Mouse (Mus musculus) lung, adult 2 months (tissue): ENCODE results near the gene Atg9b.

ENCODE experiments used
- CTCF ChIP-seq: fragments of 200-500 bp; IDR thresholded peaks from 2 replicates; pipeline ENCODE4 v1.5.1; 2011; ENCODE audit warnings: mild to moderate bottlenecking, low read length, control low read depth; ENCODE audit not compliant: insufficient read depth
- POLR2A ChIP-seq: fragments of 200-500 bp; IDR thresholded peaks from 2 replicates; pipeline ENCODE4 v1.6.1; 2011; ENCODE audit warnings: low read depth, mild to moderate bottlenecking, control low read depth, low read length, borderline replicate concordance; ENCODE audit errors: extremely low read depth

DNA sequence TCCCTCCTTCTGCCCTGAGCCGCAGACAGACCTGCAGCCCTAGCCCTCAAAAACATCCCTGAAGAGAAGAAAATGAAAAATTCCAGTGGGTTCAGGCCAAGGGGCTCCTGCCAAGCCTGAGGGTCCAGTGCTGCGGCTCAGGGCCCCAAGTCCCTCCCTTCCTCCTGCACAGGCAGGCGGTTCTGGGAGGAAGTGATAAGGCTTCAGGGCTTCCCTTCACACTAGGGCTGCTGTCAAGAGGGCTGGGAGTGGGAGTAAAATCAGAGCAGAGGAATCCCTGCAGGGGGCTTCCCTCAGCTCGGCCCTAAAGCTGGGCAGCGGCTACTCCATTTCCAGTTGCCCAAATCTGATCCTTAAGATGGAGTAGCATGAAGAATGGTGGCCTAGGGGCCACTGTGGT, 26.4 kb downstream of the Atg9b start:
- no peak for TF ChIP-seq POLR2A
- no peak for TF ChIP-seq CTCF
